Mouse (Mus musculus): ENCODE results near the gene Anks3.

Anks3 gene

GRCm38 (mm10) chr16:4963797-4964709 lies at the start of gene Anks3:
Gene Anks3, minus strand, starts transcription at chr16:4964205.
- in situ Hi-C loops (cut with MboI, MseI), result no loop called here

- in situ Hi-C loops (cut with MboI, MseI), result no loop called here
Measured at GRCm38 (mm10) chr16:5013054-5013838, 49.2 kb upstream of the Anks3 start, which contains the start of gene Rogdi. Gene Rogdi, minus strand, starts transcription at chr16:5013553.

- in situ Hi-C loops (cut with MboI, MseI), result no loop called here
Measured at GRCm38 (mm10) chr16:5012036-5013005, 48.3 kb upstream of the Anks3 start.

GRCm38 (mm10) chr16:5011285-5011684 lies 47.3 kb upstream of the Anks3 start:
- in situ Hi-C loops (cut with MboI, MseI), result no loop called here

- in situ Hi-C loops (cut with MboI, MseI), result no loop called here
Measured at GRCm38 (mm10) chr16:5010371-5010935, 46.4 kb upstream of the Anks3 start.

GRCm38 (mm10) chr16:5008076-5008475 lies 44.1 kb upstream of the Anks3 start:
- in situ Hi-C loops (cut with MboI, MseI), result no loop called here

- in situ Hi-C loops (cut with MboI, MseI), result no loop called here
Measured at GRCm38 (mm10) chr16:5007492-5007891, 43.5 kb upstream of the Anks3 start.

- in situ Hi-C loops (cut with MboI, MseI), result no loop called here
Measured at GRCm38 (mm10) chr16:5007067-5007466, 43.1 kb upstream of the Anks3 start, which contains the start of gene Smim22. Gene Smim22, plus strand, starts transcription at chr16:5007288.

GRCm38 (mm10) chr16:5000611-5001010 lies 36.6 kb upstream of the Anks3 start:
- in situ Hi-C loops (cut with MboI, MseI), result no loop called here

GRCm38 (mm10) chr16:4998984-4999383 lies 35.0 kb upstream of the Anks3 start:
- in situ Hi-C loops (cut with MboI, MseI), result no loop called here

- in situ Hi-C loops (cut with MboI, MseI), result no loop called here
Measured at GRCm38 (mm10) chr16:4997553-4997952, 33.5 kb upstream of the Anks3 start, which contains the start of gene Sept12. Gene Sept12, minus strand, starts transcription at chr16:4997852.

- in situ Hi-C loops (cut with MboI, MseI), result no loop called here
Measured at GRCm38 (mm10) chr16:4993276-4993675, 29.3 kb upstream of the Anks3 start.

GRCm38 (mm10) chr16:4984717-4985116 lies 20.7 kb upstream of the Anks3 start:
- in situ Hi-C loops (cut with MboI, MseI), result loop anchor here (10.0 kb wide), 1 partner anchor 470 kb away; no protein-coding TSS in a partner anchor

GRCm38 (mm10) chr16:4979755-4980380 lies 15.9 kb upstream of the Anks3 start:
- in situ Hi-C loops (cut with MboI, MseI), result loop anchor here (10.0 kb wide), 1 partner anchor 465 kb away; no protein-coding TSS in a partner anchor

GRCm38 (mm10) chr16:4978275-4979051 lies 14.5 kb upstream of the Anks3 start:
- in situ Hi-C loops (cut with MboI, MseI), result no loop called here

- in situ Hi-C loops (cut with MboI, MseI), result no loop called here
Measured at GRCm38 (mm10) chr16:4976180-4976579, 12.2 kb upstream of the Anks3 start.

- in situ Hi-C loops (cut with MboI, MseI), result no loop called here
Measured at GRCm38 (mm10) chr16:4974521-4974920, 10.5 kb upstream of the Anks3 start.

GRCm38 (mm10) chr16:4971626-4972025 lies 7.6 kb upstream of the Anks3 start:
- in situ Hi-C loops (cut with MboI, MseI), result no loop called here
